Mouse (Mus musculus) forebrain, postnatal 0 days (tissue): ENCODE data around the gene Shq1. TPM values are rescaled to one million over a fixed set of nuclear protein-coding genes. Genes with fewer than 3 reads are reported as not detected.
A peak's percentile ranks its signal among the peaks of the same experiment; 100 is the strongest.

Source experiments
- ATAC-seq: fragments of 200-750 bp; cut with Nextera tagmentation; 2 replicates; pipeline ENCODE4 v1.8.0; 2017; ENCODE audit warnings: mild to moderate bottlenecking, moderate library complexity
- DNase-seq: peaks from one replicate; pipeline ENCODE4 v3.0.0-alpha.2; 2015
- H3K27ac ChIP-seq: fragments of 300-500 bp; sonication (generic); 2 replicates; pipeline ENCODE4 v1.5.1; 2014; ENCODE audit warnings: low read depth, mild to moderate bottlenecking, antibody characterized with exemption, low read length, moderate library complexity, mixed read lengths
- H3K27me3 ChIP-seq: fragments of 300-500 bp; sonication (generic); 2 replicates; pipeline ENCODE4 v1.6.1; 2014; ENCODE audit warnings: mild to moderate bottlenecking, low read length, mixed read lengths; ENCODE audit not compliant: insufficient read depth
- H3K36me3 ChIP-seq: fragments of 300-500 bp; sonication (generic); 2 replicates; pipeline ENCODE4 v1.6.1; 2014; ENCODE audit warnings: mild to moderate bottlenecking, moderate library complexity; ENCODE audit not compliant: insufficient read depth
- H3K4me1 ChIP-seq: fragments of 300-500 bp; sonication (generic); 2 replicates; pipeline ENCODE4 v1.6.1; 2014; ENCODE audit warnings: antibody characterized with exemption; ENCODE audit not compliant: insufficient read depth
- H3K4me2 ChIP-seq: fragments of 300-500 bp; sonication (generic); 2 replicates; pipeline ENCODE4 v1.6.1; 2014; ENCODE audit warnings: low read depth, mild to moderate bottlenecking, moderate library complexity
- H3K4me3 ChIP-seq: fragments of 300-500 bp; sonication (generic); 2 replicates; pipeline ENCODE4 v1.5.1; 2014; ENCODE audit warnings: low read depth, low read length, mixed read lengths
- H3K9ac ChIP-seq: fragments of 300-500 bp; sonication (generic); 2 replicates; pipeline ENCODE4 v1.6.1; 2014; ENCODE audit warnings: mild to moderate bottlenecking
- H3K9me3 ChIP-seq: fragments of 300-500 bp; sonication (generic); 2 replicates; pipeline ENCODE4 v1.6.1; 2016; ENCODE audit warnings: low read length
- CTCF ChIP-seq: sonication (generic); IDR thresholded peaks from 2 replicates; pipeline ENCODE4 v1.5.1; 2016; ENCODE audit warnings: antibody characterized with exemption, control low read depth, low read depth
- WGBS: fragments of 180-500 bp; shearing (Covaris S2); extraction: QIAGEN DNeasy Blood & Tissue Kit; methylation state at CpG from one replicate; pipeline ENCODE4 v1.1.7; 2014; 5-methylcytosine and 5-hydroxymethylcytosine counted together
- polyA plus RNA-seq: library from polyadenylated mRNA; unstranded; fragments of >200 nt; fragmentation: Nextera tagmentation; extraction: Ambion mirVana; gene quantifications from 2 replicates; pipeline ENCODE4 v1.2.1, GENCODE M21; 2015
- total RNA-seq: library from RNA; depleted of rRNA; stranded (reverse); fragments of >200 nt; gene quantifications from 2 replicates; pipeline ENCODE4 v1.2.3, GENCODE M21; 2014; rRNA removed

Shq1 gene
- total RNA-seq (4.6 and 6.2 TPM in 2 replicates), polyA plus RNA-seq (5.2 and 5.9 TPM in 2 replicates)

DNA sequence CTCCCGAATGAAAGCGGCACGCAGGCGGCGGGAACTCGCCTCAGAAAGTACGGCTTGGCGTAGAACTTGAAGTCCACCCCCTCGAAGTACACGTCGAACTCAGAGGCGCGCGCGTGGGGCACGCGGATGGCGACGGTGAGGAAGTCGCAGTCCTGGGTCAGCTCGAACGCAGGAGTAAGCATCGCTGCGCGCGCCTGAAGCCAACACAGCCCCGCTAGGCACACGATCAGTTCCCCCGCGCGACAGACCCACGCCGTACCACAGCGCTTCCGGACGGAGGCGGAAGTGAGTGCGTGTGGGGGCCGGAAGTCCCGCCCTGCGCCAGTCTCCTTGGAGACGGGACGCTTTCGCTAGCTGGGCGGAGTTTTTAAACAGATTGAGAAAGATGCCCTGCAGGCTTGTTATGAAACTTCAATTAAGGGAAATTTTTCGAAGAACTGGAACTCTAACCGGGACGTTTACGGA lies at the start of gene Shq1:
Gene Shq1 (minus strand): TSS at position 278 of the 465 bp plus-strand sequence.
- H3K4me2 ChIP-seq = peak within 1 kb of the TSS; percentile 98
- DNase-seq (peak; percentile 94), ATAC-seq (peak; percentile 99)
- H3K4me3 ChIP-seq = peak within 1 kb of the TSS; percentile 82
- TF ChIP-seq CTCF = peak; percentile 50
- H3K36me3 ChIP-seq = no peaks in the 10 kb centered on the region
- peak within 1 kb of the TSS; percentile 53 for H3K9ac ChIP-seq
- no peaks in the 10 kb centered on the region for H3K27me3 ChIP-seq
- H3K27ac ChIP-seq = no peak within 1 kb of the TSS
- H3K9me3 ChIP-seq = no peaks in the 10 kb centered on the region
- under 1% methylated on average over 49 of the region's 49 CpGs for WGBS
- no peaks in the 10 kb centered on the region for H3K4me1 ChIP-seq

DNA sequence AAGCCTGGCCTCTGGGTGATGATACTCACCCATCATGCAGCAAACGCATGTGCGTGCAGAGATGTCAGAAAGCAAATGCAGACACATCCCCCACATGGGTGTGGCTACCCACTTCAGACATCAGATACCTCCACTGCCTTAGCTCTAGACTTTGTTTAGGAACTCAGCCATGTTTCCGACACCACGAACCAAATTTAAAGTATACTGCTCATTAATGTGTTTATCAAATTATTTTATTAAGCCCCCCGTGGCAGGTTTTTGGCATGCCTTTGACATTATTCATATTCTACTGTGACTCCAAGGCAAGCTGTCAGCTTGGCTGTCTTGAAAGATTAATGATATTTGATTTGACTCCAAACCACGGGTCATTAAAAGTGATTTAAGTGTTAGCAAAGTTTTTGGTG lies 49.1 kb upstream of the Shq1 start:
- TF ChIP-seq CTCF = no peak
- Histone ChIP-seq H3K4me2 (no peak overlapping the region), H3K4me3 (no peak overlapping the region), H3K36me3 (no peaks in the 10 kb centered on the region), H3K27me3 (no peaks in the 10 kb centered on the region), H3K9me3 (no peaks in the 10 kb centered on the region), H3K9ac (no peak overlapping the region), H3K27ac (no peak overlapping the region), H3K4me1 (no peaks in the 10 kb centered on the region)
- no peak for DNase-seq
- no peak for ATAC-seq
- WGBS = 59% methylated on average over 6 of the region's 6 CpGs

DNA sequence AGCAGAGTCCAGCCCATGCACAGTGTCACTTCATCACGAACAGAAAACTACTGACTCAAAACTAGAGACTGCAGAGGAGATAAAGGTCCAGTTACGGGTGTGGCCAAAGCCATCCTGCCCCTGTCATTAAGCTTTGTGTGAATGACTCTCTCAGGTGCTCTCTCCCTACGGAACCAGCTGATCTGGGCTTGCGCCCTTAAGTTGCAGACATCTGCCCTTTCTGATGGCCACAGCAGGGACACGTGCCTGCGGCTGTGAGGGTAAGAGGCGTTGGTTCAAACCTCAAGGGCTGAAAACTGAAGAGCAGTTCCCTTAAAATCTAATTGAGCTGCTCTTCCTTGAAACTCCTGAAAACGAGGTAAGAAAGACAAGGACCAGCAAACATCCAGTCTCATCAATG lies 45.9 kb upstream of the Shq1 start:
- Histone ChIP-seq H3K27me3 (no peaks in the 10 kb centered on the region), H3K4me2 (no peak overlapping the region), H3K9ac (no peak overlapping the region), H3K9me3 (no peaks in the 10 kb centered on the region), H3K27ac (no peak overlapping the region), H3K4me3 (no peak overlapping the region), H3K4me1 (no peaks in the 10 kb centered on the region), H3K36me3 (no peaks in the 10 kb centered on the region)
- WGBS = 83% methylated on average over 8 of the region's 8 CpGs
- DNase-seq (no peak), ATAC-seq (no peak)
- no peak for TF ChIP-seq CTCF

DNA sequence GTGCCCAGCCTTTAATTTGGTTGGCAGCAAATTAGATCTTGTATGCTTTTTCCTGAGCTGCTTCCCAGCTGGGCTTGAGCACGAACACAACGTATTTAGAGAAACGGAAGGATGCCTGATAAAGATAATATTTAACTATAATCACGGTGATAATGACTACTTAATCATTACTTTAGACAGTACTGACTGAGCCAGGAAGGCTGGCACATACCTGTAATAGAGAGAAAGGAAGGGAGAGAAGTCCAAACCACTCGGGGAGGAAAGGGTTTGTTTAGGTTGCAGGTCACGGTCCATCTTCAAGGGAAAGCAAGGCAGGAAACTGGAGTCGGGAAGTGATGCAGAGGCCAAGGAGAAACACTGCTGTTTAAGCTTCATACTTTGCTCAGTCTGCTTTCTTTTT lies 45.2 kb upstream of the Shq1 start:
- TF ChIP-seq CTCF = no peak
- no peaks in the 10 kb centered on the region for H3K9me3 ChIP-seq
- DNase-seq (no peak), ATAC-seq (no peak)
- no peak overlapping the region for H3K27ac ChIP-seq
- no peak overlapping the region for H3K4me3 ChIP-seq
- no peaks in the 10 kb centered on the region for H3K4me1 ChIP-seq
- H3K36me3 ChIP-seq = no peaks in the 10 kb centered on the region
- no peak overlapping the region for H3K4me2 ChIP-seq
- H3K9ac ChIP-seq = no peak overlapping the region
- WGBS = 75% methylated on average over 7 of the region's 7 CpGs
- H3K27me3 ChIP-seq = no peaks in the 10 kb centered on the region

DNA sequence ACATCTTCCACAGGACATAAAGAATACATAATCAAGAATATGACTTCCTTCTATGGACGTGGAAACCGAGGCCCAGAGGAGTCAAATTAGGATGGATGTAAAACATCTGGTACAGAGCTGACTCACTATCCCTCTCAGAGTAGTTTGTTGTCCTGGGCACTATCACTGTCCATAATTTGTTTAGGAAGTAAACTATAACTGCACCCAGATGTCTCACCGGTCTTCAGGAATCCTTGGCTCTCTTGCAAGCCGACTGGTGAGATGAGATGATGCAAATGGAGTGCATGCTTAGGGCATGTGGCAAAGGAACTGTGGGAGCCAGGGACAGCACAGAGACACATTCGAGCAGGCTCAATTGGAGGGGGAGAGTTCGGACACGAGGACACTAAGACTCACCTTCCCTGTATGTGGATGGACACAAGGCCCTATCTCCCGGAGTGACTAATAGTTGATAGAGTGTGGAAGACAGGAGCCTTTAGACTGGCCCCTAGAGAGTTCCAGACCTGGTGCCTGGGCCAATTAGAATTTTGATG lies 44.4 kb upstream of the Shq1 start:
- WGBS = 88% methylated on average over 8 of the region's 8 CpGs
- ATAC-seq (no peak), DNase-seq (no peak)
- no peaks in the 10 kb centered on the region for H3K36me3 ChIP-seq
- no peak overlapping the region for H3K4me2 ChIP-seq
- no peak for TF ChIP-seq CTCF
- H3K4me3 ChIP-seq = no peak overlapping the region
- no peaks in the 10 kb centered on the region for H3K9me3 ChIP-seq
- no peaks in the 10 kb centered on the region for H3K4me1 ChIP-seq
- H3K9ac ChIP-seq = no peak overlapping the region
- H3K27me3 ChIP-seq = no peaks in the 10 kb centered on the region
- H3K27ac ChIP-seq = no peak overlapping the region

DNA sequence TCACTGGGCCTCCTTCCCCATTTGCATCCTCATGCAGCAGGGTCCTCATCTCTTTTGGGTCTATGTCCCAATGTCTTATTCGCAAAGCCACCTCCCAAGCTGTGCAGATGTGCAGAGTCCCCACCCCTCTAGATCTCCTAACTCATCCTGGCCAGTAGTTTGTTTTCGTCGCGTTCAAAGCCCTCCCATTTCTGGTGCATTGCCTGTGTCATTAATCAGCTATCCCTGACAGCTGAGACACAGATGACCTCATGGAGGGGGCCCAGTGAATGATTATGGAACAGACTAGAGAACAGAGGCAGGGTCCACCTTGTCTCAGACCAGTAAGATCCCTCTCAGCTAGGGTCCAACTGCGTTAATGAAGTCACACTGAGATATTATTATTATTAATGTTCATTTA lies 39.9 kb upstream of the Shq1 start:
- DNase-seq (no peak), ATAC-seq (no peak)
- H3K9me3 ChIP-seq = no peaks in the 10 kb centered on the region
- H3K4me3 ChIP-seq = no peak overlapping the region
- no peak overlapping the region for H3K27ac ChIP-seq
- H3K36me3 ChIP-seq = no peaks in the 10 kb centered on the region
- WGBS = 95% methylated on average over 5 of the region's 5 CpGs
- H3K4me2 ChIP-seq = no peak overlapping the region
- H3K4me1 ChIP-seq = no peaks in the 10 kb centered on the region
- peaks cover 2% of the 10 kb centered on the region; the same call in 1 of the 2 replicates for H3K27me3 ChIP-seq
- no peak overlapping the region for H3K9ac ChIP-seq
- no peak for TF ChIP-seq CTCF

DNA sequence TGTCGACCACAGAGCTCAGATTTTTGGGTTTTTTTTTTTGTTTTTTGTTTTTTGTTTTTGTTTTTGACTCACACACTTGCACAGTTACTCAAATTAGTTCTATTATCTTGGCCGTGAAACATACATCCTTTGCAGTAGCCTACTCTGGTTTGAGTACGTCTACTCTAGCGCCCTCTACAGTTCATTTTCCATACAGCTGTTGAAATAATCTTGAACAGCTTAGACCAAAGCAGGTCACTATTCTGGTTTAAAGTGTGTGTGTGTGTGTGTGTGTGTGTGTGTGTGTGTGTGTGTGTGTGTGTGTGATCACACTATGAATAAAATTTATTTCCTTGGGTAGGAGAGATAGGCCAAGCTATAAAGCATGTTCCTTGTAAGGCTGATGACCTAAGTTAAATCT lies 39.2 kb upstream of the Shq1 start:
- Histone ChIP-seq H3K27ac (no peak overlapping the region), H3K4me1 (no peaks in the 10 kb centered on the region), H3K4me2 (no peak overlapping the region), H3K36me3 (no peaks in the 10 kb centered on the region), H3K4me3 (no peak overlapping the region), H3K9ac (no peak overlapping the region), H3K9me3 (no peaks in the 10 kb centered on the region), H3K27me3 (peaks cover 8% of the 10 kb centered on the region; the same call in 1 of the 2 replicates)
- TF ChIP-seq CTCF = peak; percentile 30
- WGBS = 39% methylated on average over 4 of the region's 4 CpGs
- no peak for DNase-seq
- no peak for ATAC-seq
